Mouse (Mus musculus) T-helper 2 cell (primary cell): Measurements from ENCODE around the gene Rtcb.

Experiments used
- in situ Hi-C: fragments of 300-600 bp; cut with MboI, MseI; formaldehyde crosslinking; loops from one replicate; pipeline ENCODE4 v1.15.1; 2025; ENCODE audit warnings: high pct_unique_total_duplicates

The Rtcb gene

DNA sequence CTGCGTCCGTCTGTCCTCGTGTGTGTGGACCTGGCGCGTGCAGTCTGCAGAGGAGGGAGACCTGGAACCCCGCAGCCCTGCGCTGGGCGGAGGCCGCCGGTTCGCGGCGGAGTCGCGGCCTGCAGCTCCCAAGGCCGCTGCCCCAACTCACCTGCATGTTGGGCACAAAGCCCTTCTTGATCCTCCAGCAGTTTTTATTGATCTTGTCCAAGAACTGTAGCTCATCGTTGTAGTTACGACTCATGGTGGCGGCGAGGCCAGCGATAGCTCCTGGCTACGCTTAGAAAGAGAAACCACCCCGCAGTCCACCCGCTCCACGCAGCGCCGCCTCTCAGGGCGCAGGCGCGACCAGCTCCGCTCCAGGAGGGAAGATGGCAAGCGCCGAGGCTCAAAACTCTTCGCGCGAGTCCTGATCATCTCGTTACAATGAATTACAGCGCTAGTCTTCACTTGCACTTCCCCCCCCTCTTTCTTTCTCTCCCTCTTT, at the start of gene Rtcb:
Gene Rtcb (minus strand): TSS at position 360 of the 487 bp plus-strand sequence.
- in situ Hi-C loops = no loop called here

DNA sequence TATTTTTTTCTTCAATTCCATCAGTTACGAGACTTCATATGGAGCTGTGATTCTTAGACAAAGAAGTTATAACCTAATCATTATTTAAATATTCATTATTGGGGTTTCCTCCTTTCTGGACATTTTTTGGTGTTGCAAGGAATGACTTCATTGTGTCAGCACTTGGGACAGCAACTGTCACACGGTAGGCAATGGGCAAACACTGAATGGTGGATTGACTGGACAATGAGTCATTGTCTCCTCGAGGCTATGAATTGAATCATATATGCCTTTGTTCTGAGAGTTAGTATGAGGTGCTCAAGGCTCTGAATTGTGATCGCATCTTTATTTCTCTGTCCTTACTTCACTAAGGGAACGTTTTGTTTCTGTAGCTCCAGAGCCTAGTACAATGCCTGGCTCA, 48.8 kb upstream of the Rtcb start:
- in situ Hi-C loops = no loop called here

DNA sequence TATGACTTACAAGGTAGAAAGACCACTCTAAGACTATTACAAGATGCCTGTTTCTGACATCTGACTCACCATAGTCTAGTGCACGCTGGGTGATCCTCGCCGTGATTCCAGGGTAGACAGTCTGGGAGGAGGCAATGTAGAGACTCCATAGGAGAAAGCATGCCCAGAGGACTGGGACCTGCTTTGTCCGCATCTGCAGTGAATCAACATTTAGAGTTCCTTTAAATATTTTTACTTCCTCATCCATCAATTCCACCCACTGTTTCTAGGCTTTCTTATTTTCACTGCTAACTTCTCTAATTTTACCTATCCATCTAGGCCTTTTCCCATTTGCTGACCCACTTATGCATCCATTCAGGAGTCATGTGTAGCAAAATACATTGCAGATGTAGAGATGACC, 42.8 kb upstream of the Rtcb start:
- in situ Hi-C loops = no loop called here

DNA sequence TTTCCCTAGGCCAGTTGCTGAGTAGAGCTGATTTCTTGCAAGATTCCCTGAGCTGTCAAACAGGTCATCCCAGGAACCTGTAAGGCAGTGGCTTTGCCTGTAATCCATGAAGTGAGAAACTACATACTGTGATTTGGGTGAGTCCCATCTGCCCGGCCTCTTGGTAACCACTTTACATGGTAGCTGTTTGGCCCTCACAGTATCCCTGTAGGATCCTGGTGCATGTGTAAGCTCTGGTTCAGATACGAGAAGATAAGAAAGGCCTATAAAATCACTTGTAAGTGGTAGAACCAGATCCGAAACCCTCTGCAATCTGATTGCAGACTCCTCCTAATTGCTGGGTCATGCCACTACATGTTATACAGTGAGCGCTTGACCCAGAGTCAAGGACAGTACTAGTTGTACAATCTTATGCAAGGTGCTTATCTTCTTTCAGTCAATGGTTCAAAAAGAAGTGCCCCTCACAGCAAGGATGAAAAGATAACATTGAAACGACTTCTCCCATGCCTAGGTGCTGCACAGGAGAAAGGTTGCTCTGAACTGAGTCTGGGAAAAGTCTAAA, 37.0 kb upstream of the Rtcb start:
- in situ Hi-C loops = no loop called here

DNA sequence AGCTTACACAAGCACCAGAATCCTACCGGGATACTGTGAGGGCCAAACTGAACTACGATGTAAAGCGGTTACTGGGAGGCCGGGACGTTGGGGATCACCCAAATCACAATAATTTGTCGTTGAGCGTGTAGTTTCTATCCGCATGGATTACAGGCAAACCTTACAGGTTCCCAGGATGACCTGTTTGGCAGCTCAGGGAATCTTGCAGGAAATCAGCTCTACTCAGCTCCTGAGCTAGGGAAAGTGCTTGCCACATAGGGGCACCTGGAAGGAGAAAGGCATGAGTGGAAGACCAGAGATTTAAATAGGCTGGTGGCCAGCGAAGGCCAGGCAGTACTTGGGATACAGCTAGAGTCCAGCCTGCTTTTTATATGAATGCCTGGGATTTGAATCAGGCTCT, 36.2 kb upstream of the Rtcb start:
- in situ Hi-C loops = no loop called here

DNA sequence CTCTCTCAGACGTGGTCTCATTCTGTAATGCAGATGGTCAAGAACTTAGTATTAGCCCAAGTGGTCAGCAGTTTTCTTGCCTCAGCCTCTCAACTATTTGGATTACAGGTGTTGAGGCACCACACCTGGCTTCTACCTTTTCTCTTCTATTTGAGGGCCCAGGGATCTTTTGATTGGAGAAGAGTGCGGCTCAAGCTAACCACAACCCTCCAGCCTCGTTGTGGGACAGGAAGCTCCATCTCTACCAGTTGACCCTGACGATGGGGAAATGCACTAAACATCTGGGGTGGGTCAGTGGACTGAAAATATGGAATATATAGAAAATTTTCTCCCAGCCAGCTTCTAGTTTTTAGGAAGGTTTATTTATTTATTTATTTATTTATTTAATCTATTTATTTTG, 34.8 kb upstream of the Rtcb start:
- in situ Hi-C loops = no loop called here

DNA sequence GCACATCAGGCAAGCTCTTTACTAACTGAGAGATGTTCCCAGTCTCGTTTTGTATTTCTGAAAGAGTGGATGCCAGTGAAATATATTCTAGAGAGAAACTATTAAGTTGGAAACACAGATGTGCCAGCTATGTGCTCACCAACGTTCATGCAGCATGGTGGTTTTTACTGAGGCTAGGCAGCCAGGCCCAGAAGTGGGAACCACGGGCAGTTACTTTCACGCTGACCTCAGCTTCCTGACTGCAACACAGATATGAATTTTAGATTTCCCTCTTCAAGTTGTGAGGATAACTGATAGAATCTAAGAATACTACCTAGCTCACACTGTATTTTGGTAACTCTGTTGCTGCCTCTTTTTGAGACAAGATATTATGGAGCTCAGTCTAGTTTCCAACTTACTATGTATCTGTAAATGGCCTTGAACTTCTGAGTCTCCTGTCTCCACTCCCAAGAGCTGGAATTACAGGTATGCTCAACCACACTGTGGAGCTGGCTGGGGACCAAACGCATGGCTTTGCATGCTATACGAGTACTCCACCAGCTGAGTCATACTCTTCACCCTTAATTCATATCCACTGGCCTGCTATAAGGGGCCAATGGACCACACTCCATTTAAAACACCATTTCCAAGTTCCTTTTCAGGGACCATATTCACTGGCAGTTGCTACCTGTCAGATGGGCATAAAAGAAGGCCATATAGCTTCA, 31.9 kb upstream of the Rtcb start:
- in situ Hi-C loops = no loop called here

DNA sequence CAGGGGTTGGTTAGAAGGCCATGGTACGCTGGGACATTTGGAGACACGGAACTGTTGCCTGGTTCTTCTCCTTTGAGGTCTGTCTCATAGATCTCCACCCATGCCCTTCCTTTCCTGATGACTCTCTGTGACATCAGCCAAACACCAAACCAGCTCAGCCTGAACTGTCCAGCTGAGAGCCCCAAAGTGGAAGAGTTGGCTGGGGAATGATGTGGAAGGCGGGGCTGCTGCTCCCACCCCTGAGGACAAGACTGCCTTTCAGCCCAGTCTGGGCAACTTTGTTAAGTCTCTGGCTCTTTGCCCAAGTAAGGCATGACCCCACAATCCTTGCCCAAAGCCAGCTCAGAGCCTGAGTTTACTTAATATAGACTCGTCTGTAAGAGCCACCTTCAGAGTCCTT, 15.3 kb upstream of the Rtcb start:
- in situ Hi-C loops = loop anchor here (10.0 kb wide), 1 partner anchor 332 kb away; the partner anchor contains the start of gene Timp3

DNA sequence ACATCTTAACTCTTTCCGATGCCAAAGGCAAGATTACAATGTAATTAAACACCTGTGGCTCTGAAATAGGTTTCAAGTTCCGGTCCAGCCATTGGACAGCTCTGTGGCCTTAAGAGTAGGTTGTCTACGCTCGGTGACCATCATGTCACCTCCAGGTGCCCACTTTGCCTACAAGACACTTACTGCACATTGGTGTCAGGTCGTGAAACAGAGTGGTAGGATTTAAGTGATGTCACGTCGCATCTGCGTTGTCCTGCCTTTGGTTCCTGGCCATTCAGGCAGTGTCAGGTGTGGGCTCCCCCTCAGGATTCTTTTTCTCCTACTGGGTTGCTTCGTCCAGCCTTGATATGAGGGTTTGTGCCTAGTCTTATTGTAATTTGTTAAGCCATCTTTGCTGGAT, 14.2 kb upstream of the Rtcb start:
- in situ Hi-C loops = loop anchor here (10.0 kb wide), 1 partner anchor 333 kb away; the partner anchor contains the start of gene Timp3

DNA sequence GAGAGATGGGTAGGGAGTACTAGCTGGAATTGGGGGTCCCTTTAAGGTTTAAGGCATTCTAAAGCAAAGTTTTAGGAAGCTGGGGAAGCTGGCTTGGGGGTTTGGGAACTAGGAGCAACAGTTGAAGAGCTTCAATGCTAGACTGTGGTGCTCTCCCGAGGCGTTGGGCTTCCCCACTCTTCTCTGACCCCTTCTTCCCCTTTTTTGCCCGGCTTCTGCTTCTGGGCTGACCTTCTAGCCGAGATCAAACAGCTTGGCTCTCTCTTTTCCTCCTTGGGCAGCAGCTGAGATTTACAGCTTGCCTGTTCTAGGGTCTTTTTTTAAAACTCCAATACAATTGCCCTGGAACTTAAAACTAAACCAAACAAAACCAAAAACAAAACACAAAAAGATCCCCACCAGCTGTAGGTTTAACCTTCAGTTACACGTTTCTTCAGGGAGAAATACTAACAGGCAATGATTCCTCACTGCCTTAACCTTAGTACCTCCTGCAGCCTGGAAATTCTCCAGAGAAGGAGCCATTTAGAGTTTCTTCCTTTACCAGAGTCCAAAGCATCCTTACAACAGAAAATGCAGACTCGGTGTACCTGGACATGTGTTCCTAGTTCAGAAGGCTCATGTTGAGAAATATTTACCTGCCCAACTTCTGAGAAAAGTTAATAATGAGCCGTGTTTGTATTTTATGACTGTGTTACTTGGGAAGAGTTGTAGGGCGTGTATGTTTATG, 12.4 kb upstream of the Rtcb start:
- in situ Hi-C loops = loop anchor here (5.0 to 10.0 kb wide), 2 partner anchors 335 to 477 kb away; partner anchors contain the start of gene Timp3

DNA sequence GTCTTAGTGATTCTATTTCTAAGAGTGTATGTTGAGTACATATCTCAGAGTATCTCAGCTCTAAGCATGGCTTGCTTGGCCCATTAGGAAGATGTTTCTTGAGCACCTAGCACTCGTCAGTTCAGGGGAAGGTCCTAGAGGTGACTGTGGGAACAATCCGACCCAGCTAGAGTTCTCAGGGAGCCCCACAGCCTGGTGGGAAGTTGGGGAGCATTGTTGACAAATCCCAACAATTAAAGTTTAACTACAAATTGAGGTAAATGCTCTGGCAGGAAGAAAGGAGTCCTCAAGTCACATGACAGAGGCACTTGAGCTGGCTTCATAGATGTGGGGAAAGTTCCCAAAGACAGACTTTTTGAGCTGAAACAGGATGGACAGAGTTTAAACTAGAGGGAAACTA, 11.1 kb upstream of the Rtcb start:
- in situ Hi-C loops = loop anchor here (5.0 kb wide), 1 partner anchor 479 kb away; no protein-coding TSS in a partner anchor

DNA sequence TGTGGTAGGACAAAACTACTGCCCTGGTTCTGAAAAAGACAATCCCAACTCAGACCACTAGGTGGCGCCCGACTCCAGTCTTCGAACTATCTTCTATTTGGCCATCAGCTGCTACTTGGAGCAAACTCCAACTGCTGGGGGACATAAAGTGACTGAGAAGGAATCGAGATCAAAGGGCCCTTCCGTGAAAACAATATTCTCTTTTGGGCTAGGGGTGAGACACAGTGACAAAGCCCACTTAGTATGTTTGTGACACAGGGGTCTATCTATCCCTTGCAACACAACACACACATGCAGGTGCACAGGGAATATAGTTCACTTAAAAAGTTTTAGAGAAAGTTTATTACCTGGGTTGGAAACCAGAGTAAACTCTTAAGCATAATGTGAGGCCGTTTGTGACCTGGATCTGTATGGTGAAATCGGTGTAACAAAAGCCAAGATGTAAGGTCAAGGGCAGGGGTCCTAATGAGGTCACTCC, 10.6 kb upstream of the Rtcb start:
- in situ Hi-C loops = loop anchor here (5.0 kb wide), 1 partner anchor 479 kb away; no protein-coding TSS in a partner anchor

DNA sequence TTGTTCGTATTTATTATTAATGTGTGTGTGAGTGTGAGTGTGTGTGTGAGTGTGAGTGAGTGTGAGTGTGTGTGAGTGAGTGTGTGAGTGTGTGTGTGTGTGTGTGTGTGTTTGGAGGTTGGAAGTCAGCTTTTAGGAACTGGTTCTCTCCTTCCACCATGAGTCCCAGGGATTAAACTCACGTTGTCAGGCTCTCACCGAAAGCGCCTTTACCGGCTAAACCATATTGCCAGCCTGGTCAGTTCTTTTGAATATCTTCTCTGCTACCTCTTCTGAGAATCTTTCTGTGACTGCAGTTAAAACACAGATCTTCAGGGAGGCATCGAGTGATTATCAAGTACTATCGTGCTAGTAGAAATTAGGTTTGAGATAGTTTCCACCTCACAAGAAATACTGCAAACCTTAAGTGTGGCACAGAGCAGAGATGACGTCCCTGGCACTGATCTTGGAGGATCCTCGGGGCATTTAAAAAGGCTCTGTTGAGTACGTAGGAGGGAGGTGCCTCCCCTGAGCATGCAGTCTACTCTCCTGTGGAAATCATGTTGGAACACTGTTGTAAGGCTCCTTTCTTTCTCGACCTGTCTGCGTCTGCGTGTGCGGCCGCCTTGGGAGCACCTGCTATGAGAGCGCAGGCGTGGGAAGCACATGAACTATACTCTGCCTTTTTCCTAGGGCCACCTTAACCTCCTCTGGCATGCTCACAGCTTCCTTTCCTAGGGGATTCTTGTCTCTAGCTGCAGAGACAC, 10.0 kb upstream of the Rtcb start:
- in situ Hi-C loops = loop anchor here (5.0 kb wide), 1 partner anchor 480 kb away; no protein-coding TSS in a partner anchor

DNA sequence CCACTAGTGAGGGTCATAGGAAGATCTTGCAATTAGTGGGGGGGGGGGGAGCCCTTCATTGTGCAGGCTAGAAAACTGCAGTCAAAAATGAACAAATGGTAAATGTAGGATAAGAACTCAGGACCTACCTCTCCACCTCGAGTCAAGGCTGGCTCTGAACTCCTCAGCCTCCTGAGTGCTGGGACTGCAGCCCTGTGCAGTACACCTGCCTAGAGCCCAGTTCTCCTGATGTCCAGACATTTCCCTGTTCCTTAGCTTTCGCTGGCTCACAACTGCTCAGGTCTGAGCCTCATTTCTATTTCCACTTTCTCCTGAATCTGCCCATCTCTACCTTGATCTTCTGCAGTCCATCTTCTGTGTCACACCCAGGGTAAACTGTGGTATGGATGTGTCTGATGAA, 8.9 kb upstream of the Rtcb start:
- in situ Hi-C loops = loop anchor here (5.0 kb wide), 1 partner anchor 481 kb away; no protein-coding TSS in a partner anchor

DNA sequence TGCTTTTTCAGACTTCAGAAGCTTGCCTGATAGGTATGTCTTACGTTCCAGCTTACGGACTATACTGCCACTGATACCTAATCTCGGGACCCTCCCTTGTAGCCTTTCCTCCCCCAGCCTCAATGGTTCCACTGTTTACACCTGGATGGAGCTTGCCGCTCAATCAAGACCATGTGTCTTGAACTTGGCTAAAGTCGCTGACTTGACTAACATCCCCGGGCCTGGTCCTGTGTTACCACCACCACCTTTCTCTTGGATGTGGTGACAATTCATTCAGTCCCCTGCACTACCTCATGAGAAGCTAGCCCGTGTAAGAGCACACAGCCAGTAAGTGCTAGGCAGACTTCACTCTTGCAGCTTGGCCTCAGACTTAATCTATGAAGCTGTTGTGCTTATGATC, 6.7 kb upstream of the Rtcb start:
- in situ Hi-C loops = no loop called here

DNA sequence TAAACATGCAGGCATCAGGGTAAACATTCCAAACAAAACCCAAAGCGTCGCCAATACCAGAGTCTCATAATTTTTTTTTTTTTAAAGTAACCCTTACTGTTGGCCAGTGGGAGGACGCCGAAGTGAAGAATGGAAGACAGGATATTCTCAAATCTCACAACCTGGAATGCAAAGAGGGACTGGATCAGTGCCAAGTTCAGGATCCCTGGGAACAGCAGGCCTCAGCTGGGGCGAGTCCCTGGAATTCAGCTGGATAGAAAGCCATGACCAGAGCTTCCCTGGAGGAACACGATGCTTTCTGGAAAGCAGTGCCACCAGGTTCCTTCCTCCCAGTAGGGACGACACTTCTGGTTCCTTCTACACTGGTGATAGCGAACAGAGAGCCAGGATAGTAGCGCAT, 5.3 kb upstream of the Rtcb start:
- in situ Hi-C loops = no loop called here

DNA sequence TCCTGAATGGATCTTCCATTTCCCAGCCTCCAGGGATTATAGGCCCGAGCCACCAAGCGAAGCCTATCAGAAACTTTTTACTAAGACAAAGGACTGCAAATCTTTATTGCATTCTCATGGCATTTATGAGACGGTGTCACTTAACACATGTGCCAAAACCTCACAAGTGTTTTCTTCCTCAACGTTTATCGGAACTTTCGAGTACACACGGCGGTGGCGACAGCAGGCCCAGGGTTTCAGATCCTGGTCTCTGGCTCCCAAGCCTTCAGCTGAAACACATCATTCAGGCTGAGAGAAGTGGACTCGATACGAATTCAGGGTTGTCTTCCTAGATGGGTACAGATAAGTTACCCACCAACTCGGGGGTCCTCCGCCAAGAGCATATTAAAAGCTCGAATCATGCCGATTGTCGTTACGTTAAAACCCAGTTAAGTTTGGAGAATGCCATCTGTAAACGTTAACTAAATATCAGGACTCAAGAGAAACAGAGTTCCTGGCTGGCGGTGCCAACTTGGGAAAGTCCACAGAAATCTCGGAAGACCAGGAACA, 678 bp downstream of the Rtcb start:
- in situ Hi-C loops = no loop called here

DNA sequence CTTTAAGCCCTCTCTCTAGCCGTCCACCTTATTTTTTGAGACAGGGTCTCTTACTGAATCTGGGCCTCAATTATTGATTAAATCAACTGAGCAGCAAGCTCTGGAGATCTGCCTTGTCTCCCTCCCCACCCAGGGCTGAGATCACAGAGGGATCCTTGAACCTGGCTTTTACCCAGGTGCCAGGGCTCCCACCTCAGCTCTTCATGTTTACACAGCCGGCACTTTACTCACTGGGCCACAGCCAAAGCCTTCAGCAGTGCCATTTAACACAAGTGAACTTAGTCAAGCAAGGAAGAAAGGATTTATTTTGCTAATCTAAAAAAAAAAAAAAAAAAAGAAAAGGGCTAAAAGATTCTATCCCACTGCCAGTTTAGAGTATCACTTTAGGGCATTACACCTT, 3.2 kb downstream of the Rtcb start:
- in situ Hi-C loops = no loop called here

DNA sequence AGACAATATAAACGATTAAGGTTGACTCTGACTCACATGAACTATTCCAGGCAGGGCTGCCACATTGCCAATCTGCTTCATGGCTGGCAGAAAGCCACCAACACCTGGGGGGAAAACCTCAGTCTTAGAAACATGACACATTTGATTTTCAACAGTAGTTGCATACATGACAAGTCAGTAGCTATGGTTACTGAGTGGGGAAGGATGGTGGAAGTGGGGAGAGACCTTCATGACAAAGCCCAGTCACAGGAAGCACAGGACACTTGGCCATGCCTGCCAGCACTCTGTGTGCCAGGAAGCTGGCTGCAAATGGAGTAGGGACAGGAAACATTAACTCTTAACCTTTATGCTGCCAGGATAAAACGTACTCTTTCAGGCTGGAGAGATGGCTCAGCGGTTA, 4.2 kb downstream of the Rtcb start:
- in situ Hi-C loops = no loop called here

DNA sequence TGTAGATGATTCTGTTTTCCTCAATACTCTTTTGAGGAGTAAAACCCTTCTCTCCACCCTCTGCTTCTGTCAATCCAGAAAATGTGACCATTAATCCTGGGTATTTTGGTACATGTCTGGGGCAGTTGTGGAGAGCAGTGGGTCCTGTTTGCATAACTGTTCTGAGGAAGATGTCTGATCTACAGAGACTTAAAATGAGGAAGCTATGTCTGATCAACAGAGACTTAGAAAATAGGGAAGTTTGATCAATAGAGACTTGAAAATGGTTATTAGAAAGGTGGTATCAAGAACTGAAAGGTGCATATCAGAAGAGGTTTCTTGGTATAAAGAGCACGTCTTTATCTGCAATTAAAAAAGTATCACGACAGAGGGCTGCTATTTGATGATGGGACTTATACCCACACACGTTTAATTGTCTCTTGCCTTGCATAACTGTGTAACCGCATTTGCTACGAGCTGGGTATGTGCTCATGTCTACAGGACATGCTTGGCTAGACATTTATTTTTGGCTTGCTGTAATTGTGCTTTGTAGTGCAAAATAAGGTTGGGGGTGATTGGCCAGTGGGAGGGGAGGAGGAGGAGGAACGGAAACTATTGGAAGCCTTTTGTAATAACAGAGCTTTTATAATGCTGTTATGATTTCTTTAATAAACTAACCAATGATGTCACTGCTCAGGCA, 5.7 kb downstream of the Rtcb start:
- in situ Hi-C loops = no loop called here
